Mouse (Mus musculus) midbrain, embryonic 12.5 days (tissue): Measurements from ENCODE around the gene Pax4. TPM values are rescaled to one million over a fixed set of nuclear protein-coding genes. Genes with fewer than 3 reads are reported as not detected.

ENCODE experiments used
- polyA plus RNA-seq: library from polyadenylated mRNA; unstranded; fragments of >200 nt; fragmentation: Nextera tagmentation; extraction: Ambion mirVana; gene quantifications from 2 replicates; pipeline ENCODE4 v1.2.1, GENCODE M21; 2016

Gene Pax4
- polyA plus RNA-seq, 1 experiment from 2014 or later, result not detected

Other genes starting within 250 kb of the Pax4 start
- 36.8 and 40.3 TPM in 2 replicates for gene Zfp800, start 51.3 kb downstream of the Pax4 start, polyA plus RNA-seq
- 318 and 320 TPM in 2 replicates for gene Arf5, start 25.8 kb downstream of the Pax4 start, polyA plus RNA-seq
- not detected in 2 replicates for gene Fscn3, start 21.6 kb downstream of the Pax4 start, polyA plus RNA-seq
- 15.3 and 16.1 TPM in 2 replicates for gene Gcc1, start 21.0 kb downstream of the Pax4 start, polyA plus RNA-seq
- 103 and 106 TPM in 2 replicates for gene Snd1, start 25.8 kb upstream of the Pax4 start, polyA plus RNA-seq